Mouse (Mus musculus): ENCODE data around the gene Slc39a1.
A peak's percentile ranks its signal among the peaks of the same experiment; 100 is the strongest.
"Not testable (repeated sequence)": the region's sequence is repeated elsewhere in the genome, so short reads cannot be mapped to it uniquely, and the experiment has no call there.

Gene Slc39a1

DNA sequence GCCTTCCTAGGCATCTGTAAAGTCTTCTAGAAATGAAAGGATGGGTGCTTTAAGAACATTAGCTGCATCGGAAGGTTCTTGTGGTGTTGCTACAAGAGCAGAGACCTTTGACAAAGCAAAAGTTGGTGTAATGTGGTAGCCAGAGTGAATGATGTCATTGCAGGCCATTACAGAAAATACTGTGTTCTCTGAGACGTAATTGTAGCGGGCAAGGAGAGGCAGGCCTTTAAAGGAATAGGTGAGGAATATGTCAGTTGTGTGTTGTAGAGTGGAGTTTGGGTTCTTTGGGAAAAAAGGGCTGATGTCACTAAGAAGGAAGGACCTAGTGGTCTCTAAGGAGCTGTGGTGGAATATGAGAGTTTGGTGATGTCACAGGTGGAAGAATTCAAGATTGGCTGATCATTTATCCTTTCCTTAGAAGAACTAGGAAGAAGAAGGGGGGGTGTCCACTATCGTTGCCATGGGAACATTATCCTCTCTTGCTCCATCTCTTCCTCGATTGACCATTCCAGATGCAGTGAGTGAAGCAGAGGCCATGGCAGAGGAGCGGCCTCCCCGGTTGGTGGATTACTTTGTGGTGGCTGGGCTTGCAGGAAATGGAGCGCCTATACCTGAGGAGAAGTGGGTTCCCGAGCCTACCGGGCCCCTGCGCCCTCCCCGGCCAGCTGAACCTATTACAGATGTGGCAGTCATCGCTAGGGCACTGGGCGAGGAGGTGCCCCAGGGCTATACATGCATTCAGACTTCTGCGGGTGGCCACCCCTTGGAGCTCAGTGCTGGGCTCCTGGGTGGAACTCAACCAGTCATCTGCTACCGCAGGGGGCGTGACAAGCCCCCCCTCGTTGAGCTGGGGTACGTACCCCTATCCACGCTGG lies 19.2 kb downstream of the Slc39a1 start:
- DNase-seq = no peak

DNA sequence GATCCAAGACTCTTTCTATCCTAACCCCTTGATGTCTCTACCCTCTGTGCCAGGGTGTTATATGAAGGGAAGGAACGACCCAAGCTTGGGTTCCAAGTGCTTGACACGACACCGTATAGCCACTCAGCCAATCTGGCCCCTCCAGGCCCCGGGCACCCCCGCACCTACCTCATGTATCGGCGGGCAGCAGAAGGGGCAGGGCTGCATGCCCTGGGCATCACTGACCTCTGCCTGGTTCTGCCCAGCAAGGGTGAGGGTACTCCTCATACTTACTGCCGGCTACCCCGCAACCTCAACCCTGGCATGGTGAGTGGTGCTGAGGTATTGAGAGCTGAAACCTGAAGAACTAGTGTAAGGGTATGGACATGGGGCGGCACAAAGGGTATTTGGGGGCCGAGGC lies 20.2 kb downstream of the Slc39a1 start:
- DNase-seq = no peak

DNA sequence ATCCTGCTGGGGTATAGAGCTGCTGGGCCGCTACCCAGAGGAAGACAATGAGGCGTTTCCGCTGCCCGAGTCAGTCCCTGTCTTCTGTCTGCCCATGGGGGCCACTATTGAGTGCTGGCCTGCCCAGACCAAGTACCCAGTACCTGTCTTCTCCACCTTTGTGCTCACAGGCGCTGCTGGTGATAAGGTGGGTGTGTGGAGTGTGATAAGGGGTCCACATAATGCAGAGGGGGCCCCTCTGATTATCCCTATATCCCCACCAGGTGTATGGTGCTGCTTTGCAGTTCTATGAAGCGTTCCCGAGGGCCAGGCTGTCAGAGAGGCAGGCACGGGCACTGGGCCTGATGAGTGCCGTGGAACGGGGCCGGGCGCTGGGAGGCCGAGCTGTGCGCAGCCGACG lies 21.0 kb downstream of the Slc39a1 start:
- DNase-seq = no peak

DNA sequence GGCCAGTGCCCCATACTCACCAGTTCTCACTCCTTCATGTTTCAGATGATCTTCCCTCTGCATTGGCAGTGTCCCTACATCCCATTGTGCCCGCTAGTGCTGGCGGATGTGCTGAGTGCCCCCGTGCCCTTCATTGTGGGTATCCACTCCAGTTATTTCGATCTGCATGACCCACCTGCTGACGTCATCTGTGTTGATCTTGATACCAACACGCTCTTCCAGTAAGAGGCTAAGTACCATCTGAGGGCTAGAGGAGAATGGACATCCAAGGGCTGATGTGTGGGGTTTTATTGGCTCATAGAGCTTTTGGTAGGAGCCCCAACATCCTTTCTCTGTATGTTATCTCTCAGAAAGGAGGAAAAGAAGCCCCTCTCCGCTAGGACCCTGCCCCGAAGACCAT lies 22.8 kb downstream of the Slc39a1 start:
- no peak for DNase-seq

DNA sequence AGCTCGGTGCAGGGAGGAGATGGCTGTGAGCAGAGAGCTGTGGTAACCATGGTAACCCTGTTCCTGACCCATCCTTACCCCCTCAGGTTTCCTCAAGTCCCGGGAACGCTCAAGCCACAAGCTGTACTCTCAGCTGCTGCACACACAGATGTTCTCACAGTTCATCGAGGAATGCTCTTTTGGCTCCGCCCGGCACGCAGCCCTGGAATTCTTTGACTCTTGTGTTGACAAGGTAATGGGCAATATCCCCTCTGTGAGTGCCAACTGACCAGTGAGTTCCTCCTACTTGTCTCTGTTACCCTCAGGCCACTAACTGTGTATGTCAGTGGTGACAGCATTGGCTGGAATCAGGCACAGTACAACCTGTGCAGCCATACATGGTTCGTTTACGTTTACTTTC lies 24.2 kb downstream of the Slc39a1 start:
- DNase-seq = no peak

DNA sequence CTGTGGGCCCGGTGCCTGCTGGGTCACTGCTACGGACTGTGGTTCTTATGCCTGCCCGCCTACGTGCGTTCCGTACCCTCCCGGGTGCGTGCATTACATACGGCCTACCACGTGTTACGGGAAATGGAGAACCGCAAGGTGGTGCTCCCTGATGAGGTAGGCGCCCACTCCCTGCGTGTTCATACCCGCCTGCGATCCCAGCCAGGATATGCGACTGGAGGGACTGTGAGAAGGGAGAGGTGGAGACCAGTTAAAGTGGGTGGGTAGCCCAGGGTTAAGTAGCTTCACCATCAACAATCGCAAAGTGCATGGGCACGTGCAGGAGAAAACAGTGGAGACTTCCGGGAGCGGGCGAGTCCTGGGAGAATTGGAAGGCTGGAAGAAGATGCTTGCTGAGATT lies 25.9 kb downstream of the Slc39a1 start:
- DNase-seq = no peak

DNA sequence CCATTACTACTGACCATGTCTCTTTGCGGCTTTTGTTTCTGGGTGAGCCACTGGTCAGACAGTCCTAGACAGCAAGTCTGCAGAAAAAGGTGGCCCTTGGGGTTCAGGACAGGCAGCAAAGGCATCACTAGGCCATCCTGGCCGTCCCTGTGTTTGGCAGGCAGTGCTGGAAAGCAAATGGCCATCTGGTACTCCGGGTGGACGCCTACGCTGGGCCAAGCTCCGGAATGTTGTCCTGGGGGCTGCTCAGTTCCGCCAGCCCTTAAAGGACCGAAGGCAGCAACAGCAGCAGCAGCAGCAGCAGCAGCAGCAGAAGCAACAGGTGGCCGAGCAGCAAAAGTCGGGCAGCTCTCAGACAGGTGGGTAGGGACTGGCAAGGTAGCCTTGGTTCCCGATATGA lies 27.3 kb downstream of the Slc39a1 start:
- DNase-seq = no peak

DNA sequence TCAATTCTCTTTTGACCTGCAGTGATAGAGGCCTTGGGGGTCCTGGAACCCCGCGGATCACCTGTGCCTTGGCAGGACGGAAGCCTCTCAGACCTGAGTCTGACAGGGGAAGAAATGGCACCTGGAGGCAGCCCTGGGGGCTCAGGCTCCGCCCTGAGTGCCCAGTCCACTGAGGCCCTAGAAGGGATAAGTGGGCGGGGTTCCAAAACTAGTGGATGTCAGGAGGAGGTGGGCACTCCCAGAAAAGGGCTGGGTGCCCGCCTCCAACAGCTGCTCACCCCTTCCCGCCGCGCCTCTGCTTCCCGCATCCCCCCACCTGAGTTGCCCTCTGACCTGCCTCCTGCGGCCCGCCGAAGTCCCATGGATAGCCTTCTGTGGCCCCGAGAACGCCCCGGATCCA lies 28.9 kb downstream of the Slc39a1 start:
- no peak for DNase-seq

DNA sequence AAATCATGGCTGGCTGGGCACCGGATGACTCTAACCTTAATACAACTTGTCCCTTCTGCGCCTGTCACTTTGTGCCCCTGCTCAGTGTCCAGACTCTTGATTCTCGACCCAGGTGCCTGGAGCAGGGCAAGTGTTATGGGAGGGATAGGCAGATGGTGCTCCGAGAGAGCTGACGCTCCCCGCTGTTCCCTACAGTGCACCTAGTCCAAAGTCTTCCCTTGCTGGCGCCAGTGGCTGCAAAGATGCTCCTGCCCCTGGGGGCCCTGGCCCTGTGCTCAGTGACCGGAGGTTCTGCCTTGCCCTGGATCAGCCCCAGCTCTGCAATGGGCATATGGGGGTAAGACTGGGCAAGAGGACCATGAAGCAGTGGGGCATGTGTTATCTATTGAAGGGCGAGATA lies 29.8 kb downstream of the Slc39a1 start:
- no peak for DNase-seq

DNA sequence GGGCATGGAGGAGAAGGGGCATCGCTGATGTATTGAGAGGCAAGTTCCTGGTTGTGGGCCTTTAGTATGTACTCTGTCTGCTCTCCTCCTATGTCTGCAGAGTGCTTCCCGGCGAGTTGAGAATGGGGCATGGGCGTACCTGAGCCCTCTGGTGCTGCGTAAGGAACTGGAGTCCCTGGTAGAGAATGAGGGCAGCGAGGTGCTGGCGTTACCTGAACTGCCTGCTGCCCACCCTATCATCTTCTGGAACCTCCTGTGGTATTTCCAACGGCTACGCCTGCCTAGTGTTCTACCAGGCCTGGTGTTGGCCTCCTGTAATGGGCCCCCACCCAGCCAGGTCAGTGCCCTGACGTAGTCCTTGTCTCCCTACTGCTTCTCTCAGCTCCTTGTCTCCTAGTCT lies 30.2 kb downstream of the Slc39a1 start:
- DNase-seq = no peak

DNA sequence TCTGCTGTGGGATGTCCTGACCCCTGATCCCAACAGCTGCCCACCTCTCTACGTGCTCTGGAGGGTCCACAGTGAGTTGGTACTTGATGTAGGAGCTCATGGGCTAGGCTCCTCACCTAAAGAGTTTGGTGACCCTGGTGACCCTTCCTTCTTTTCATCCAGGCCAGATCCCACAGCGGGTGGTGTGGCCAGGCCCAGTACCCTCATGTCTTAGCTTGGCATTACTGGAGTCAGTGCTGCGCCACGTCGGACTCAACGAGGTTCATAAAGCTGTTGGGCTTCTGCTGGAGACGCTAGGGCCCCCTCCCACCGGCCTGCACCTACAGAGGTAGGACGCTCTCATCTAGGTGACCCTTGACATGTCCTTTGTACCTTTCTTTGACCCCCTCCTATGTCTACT lies 31.2 kb downstream of the Slc39a1 start:
- no peak for DNase-seq

DNA sequence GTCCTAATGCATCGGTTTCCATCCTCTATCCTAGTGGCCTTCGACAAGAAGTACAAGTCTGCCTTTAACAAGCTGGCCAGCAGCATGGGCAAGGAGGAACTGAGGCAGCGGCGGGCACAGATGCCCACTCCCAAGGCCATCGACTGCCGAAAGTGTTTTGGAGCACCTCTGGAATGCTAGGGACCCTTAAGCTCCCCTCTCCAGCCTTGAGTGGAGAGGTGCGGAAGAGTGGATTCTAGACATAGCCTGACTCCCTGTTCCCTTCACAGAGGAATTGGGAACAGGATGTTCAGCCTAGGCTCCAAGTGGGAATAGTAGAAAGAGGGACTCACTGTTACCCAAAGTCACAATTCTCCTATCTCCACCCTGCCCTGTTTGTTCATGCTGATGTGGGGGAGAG lies 31.8 kb downstream of the Slc39a1 start:
- DNase-seq = no peak

DNA sequence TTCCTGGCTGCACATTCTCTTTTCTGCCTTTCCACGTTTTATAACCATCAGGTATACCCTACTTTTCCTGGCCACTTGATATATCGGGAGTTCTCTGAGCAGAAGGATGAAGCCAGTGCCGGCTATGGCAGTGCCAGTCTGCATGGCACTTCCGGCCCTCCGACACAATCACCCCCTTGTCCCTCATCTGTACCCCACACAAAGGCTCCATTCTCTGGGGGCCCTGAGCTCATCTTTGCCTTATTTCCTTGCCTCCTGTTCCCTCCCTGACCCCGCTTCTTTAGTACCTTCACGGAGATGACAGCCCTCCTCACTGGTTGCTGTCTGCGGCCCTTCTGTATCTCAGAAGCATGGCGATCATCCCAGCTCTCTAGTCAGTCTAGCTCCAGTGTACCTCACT lies 32.7 kb downstream of the Slc39a1 start:
- no peak for DNase-seq

DNA sequence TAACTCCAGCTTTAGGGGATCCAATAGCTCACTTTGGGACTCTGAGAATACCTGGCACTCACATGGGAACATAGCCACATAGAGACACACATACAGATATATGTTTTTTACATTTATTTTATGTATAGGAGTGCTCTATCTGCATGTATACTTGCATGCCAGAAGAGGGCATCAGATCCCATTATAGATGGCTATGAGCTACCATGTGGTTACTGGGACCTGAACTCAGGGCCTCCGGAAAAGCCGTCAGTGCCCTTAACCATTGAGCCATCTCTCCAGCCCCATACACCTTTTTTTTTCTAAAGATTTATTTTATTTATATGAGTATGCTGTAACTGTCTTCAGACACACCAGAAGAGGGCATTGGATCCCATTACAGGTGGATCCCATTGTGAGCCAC lies 36.2 kb downstream of the Slc39a1 start:
- no peak for DNase-seq

DNA sequence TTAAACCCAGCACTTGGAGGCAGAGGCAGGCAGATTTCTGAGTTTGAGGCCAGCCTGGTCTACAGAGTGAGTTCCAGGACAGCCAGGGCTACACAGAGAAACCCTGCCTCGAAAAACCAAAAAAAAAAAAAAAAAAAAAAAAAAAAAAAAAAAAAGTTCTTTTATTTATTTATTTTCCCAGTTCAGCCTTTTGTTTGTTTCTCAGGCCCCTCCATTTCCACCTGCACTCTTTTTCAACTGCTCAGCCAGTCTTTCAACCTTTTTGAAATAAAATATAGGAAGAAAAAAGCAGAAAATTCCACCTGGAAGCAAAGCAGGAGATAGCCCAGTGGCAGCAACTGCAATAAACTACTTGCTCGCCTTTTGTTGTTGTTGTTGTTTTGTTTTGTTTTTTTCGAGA lies 41.4 kb downstream of the Slc39a1 start:
- DNase-seq = not testable (repeated sequence)

DNA sequence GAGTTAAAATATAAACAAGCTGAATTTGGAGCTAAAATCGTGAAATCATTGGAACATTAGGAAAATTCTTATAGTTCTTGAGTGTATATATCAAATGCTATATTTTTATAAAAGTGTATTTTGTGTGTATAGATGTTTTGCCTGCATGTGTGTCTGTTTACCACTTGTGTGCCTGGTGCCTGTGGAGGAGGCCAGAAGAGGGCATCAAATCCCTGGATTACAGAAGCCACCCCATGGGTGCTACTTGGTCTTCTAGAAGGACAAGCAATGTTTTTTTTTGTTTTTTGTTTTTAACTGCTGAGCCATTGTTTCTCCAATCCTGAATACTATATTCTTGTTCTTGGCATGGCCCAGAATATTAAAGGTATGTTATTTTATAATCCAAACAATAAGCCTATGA lies 42.6 kb downstream of the Slc39a1 start:
- DNase-seq = no peak

DNA sequence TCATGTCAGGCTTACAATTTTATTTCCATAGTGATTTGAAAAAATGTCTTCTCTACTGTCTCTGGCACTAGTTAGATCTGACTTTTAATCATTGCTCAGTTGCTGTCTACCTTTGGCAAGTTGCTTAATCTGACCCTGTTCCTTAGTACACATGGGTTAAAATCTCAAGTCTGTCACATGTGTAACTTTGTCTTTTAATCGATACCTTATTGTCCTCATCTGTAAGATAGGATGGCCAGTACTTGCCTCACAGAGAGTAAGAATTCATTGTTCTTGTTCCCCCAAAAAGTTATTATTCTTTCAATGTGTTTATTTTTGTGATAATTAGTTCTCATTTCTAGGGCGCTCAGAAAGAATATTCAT lies 44.0 kb downstream of the Slc39a1 start:
- no peak for DNase-seq

DNA sequence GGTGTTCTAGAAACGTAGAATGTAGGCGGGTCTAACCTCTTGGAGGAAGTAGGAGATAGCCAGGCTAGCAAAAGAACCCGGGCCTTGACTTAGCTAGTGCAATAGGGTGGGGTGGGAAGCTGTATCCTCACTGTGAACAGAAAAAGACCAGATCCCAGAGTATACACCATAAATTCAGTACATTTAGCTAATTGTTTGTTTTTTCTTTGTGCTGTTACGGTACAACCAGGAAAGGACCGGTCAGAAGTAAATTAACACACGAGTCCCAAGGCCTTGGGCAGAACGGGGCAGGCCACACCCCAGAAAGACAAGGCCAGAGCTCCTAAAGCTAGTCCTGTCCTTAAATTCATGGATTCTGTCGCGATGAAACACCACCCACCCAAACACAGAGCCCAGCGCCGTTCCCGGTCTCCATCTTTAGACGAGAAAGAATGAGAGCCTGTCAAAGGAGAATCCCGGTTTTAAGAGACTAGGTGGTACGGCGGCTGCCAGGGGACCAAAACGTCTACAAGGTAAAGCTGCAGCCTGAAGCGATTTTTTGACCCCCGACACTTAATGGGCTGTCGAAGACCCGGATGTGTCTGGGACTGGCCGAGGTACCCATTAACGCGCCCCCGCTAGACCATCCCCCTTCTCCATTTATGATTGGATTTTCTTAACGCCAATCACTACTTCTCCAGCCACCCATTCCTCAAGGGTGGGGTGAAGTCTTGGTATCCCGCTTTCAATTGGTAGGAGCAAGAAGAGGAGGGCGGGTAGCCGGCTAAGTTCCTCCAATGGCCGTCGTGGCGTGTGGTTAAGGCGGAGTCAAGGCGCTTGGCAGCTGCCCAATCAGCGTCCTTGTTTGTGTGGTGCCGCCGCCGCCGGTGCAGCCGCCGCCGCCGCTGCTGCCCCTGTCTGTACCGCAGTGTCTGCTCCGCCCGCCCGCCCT lies 44.6 kb downstream of the Slc39a1 start, which contains the start of gene Gatad2b:
TSS of gene Gatad2b (plus strand) at position 834 of the 931 bp plus-strand sequence.
- DNase-seq = peak; percentile 99

DNA sequence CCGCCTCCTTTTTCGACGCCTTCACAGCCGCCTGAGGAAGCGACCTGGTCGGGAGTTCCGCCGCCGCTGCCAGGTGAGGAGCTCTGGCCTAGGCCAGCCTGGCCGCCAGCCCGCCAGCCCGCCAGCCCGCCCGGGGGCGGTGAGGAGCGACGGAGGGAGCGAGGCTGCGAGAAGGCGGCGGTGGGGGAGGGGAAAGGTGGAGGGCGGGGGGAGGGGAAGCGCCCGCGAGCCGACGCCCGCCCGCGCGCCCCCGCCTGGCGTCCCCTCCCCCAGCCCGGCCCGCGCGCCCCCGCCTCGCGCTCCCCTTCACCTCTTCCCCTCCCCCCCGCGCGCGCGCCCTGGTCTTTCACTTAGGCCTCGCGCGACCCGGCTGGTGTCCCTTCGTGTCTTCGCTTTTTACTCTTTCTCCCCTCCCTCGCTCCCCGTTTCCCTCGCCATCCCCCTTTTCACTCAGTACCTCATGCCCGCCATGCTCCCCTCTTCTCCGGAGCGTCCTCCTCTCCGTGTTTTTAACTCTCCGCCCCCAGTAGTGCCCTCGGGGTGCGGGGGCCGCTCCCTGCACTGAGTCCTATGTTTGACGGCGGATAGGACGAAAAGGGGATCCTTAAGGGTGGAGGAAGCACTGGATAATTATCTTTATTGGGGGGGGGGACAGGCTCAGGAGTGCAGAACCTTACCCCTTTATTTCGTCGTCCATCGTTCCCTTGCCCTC lies 45.5 kb downstream of the Slc39a1 start:
- DNase-seq = peak; percentile 89

DNA sequence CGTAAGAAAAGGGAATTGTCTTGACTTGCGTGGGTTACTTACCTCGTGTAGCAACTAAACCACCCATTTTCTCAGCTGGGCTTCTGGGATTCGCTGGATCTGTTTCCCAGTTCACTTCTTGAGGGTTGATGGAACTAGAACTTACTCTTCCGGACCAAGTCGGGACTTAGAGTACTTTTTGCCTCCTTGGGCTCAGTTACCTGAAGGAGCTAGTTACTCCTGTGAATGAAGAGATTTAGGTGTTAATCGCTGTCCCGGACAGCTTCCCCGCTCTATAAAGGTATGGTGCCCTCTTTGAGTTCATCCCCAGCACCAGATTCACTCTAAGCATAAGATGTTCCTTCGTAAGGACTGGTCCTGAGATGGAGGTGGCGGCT lies 46.1 kb downstream of the Slc39a1 start:
- DNase-seq = no peak

DNA sequence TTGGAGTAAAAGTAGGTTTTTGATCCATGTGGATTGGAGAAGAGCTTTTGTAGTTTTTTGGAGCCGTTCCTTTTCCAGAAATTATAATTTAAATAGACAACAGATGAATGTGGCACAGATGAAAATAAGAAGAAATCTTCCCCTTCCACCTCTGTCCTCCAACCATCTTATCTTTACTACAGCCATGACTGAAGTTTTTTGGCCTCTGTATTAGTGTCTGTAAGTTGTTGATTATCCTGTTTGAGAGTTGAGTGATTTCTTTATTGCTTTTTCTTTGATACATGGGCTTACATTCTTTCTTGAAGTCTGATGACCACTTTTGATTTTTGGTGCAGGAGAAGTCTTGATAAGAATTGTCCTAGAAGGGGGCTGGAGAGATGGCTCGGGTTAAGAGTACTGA lies 46.7 kb downstream of the Slc39a1 start:
- DNase-seq = no peak
